Mouse (Mus musculus): Measurements from ENCODE around the gene Kcnh2.

- TF ChIP-seq POLR2A (IDR thresholded peaks at IDR 0.05; ENCODE audit: low read depth, low read length): no peak
- no peak for TF ChIP-seq CTCF (IDR thresholded peaks at IDR 0.05; ENCODE audit: extremely low read depth, insufficient read depth, insufficient read length, insufficient replicate concordance)
Measured at GRCm38 (mm10) chr5:24309223-24309622, 42.2 kb downstream of the Kcnh2 start.

All from spleen, adult 2 months (tissue).